Mouse (Mus musculus) heart, embryonic 14.5 days (tissue): ENCODE measurements at regions not wholly inside any gene's neighbourhood (a gene's known extent, or its start where the extent isn't known, plus 50 kb on each side); places are given as distances from the start of the nearest gene placed in this dataset.

Source experiments
- ATAC-seq: fragments of 200-750 bp; cut with Nextera tagmentation; 2 replicates; pipeline ENCODE4 v1.8.0; 2017; ENCODE audit warnings: low read depth, moderate TSS enrichment; ENCODE audit not compliant: insufficient number of reproducible peaks, insufficient read depth, low FRiP score
- H3K27ac ChIP-seq, 2 experiments: fragments of 200-500 bp in 1 of 2; fragments of 300-500 bp in 1 of 2; sonication (generic) in 1 of 2; replicated peaks in 1 of 2; 2 replicates each; pipeline ENCODE4 v1.5.1; 2012 to 2014; ENCODE audit warnings: low read depth in 2 of 2, low read length in 2 of 2, control low read depth in 1 of 2, mild to moderate bottlenecking in 1 of 2, mixed read lengths in 1 of 2; ENCODE audit not compliant: control insufficient read depth in 1 of 2, insufficient read depth in 1 of 2
- H3K27me3 ChIP-seq: fragments of 300-500 bp; sonication (generic); 2 replicates; pipeline ENCODE4 v1.6.1; 2014; ENCODE audit warnings: mild to moderate bottlenecking, low read length, control low read depth; ENCODE audit not compliant: control insufficient read depth, insufficient read depth
- H3K36me3 ChIP-seq: fragments of 300-500 bp; sonication (generic); 2 replicates; pipeline ENCODE4 v1.6.1; 2014; ENCODE audit warnings: mild to moderate bottlenecking, control low read depth, low read length, mixed read lengths; ENCODE audit not compliant: control insufficient read depth, insufficient read depth
- H3K4me1 ChIP-seq, 2 experiments: fragments of 200-500 bp in 1 of 2; fragments of 300-500 bp in 1 of 2; sonication (generic) in 1 of 2; 2 replicates each; pipeline ENCODE4 v1.6.1; 2012 to 2014; ENCODE audit warnings: low read length in 2 of 2, control low read depth in 1 of 2, mixed read lengths in 1 of 2; ENCODE audit not compliant: control insufficient read depth in 2 of 2, insufficient read depth in 2 of 2
- H3K4me2 ChIP-seq: fragments of 300-500 bp; sonication (generic); 2 replicates; pipeline ENCODE4 v1.6.1; 2014; ENCODE audit warnings: mild to moderate bottlenecking, low read length
- H3K4me3 ChIP-seq, 2 experiments: fragments of 200-500 bp in 1 of 2; fragments of 300-500 bp in 1 of 2; sonication (generic) in 1 of 2; 2 replicates each; pipeline ENCODE4 v1.5.1; 2012 to 2014; ENCODE audit warnings: low read length in 2 of 2, mild to moderate bottlenecking in 2 of 2, control low read depth in 1 of 2, low read depth in 1 of 2, moderate library complexity in 1 of 2; ENCODE audit not compliant: control insufficient read depth in 1 of 2, insufficient read depth in 1 of 2
- H3K9ac ChIP-seq: fragments of 300-500 bp; sonication (generic); 2 replicates; pipeline ENCODE4 v1.6.1; 2014; ENCODE audit warnings: mild to moderate bottlenecking, low read length
- H3K9me3 ChIP-seq: fragments of 300-500 bp; sonication (generic); 2 replicates; pipeline ENCODE4 v1.6.1; 2016; ENCODE audit warnings: low read length, control low read depth; ENCODE audit not compliant: control insufficient read depth
- WGBS: fragments of 180-500 bp; shearing (Covaris S2); extraction: QIAGEN DNeasy Blood & Tissue Kit; methylation state at CpG from one replicate; pipeline ENCODE4 v1.1.7; 2014; 5-methylcytosine and 5-hydroxymethylcytosine counted together

GRCm38 (mm10) chr3:70126212-70126611, 118.8 kb downstream of the Otol1 start:
- H3K4me1 ChIP-seq = no peaks in the 10 kb centered on the region
- ATAC-seq = no peak
- no peak overlapping the region for H3K9ac ChIP-seq
- no peak overlapping the region for H3K4me3 ChIP-seq
- no peaks in the 10 kb centered on the region for H3K36me3 ChIP-seq
- H3K9me3 ChIP-seq = no peaks in the 10 kb centered on the region
- H3K27ac ChIP-seq = no peak overlapping the region
- WGBS = 94% methylated on average over 1 of the region's 1 CpGs
- no peaks in the 10 kb centered on the region for H3K27me3 ChIP-seq
- H3K4me2 ChIP-seq = no peak overlapping the region

DNA sequence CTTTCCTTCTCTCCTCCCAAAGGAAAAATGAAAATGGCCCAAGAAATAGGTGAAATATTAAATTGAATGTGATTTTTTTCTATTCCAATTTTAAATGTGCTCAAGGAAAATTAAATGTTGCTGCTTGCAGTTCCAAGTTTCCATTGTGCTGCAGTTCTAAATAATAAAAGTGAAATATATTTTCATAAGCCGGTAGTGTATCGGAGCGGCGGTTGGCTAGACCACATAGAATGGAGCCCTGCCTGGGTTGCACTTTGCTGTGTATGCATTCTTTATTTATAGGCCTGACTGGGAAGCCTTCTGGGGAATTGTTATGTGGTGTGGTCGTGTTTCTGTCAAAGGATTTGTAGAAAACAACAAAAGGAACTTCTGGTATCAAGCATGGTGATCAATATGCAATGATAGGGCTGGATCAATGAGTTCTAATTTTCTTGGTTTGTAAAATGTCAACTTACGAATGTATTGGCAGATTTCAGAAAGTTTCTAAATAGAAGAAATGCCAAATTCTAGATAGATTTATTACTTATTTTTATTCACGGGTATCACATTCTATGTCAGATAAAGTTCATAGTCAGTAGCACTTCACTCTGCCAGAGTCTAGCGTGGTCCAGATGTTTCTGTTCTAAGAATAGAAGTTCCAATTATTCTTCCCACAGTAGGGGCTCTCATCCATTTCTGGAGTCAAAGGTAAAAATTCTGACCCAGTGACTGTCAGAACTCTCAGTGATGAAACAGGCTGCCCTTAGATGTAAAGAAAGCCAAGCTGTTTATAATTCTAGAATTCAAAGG, 123.0 kb downstream of the Otol1 start:
- H3K9me3 ChIP-seq = no peaks in the 10 kb centered on the region
- H3K9ac ChIP-seq = no peak overlapping the region
- WGBS = 78% methylated on average over 8 of the region's 8 CpGs
- ATAC-seq = no peak
- H3K4me3 ChIP-seq = no peak overlapping the region
- H3K27ac ChIP-seq = no peak overlapping the region
- H3K4me1 ChIP-seq = no peaks in the 10 kb centered on the region
- no peak overlapping the region for H3K4me2 ChIP-seq
- no peaks in the 10 kb centered on the region for H3K36me3 ChIP-seq
- no peaks in the 10 kb centered on the region for H3K27me3 ChIP-seq

GRCm38 (mm10) chr3:70134963-70135362, 127.5 kb downstream of the Otol1 start:
- WGBS = 72% methylated on average over 2 of the region's 2 CpGs
- no peaks in the 10 kb centered on the region for H3K4me1 ChIP-seq
- no peak overlapping the region for H3K9ac ChIP-seq
- no peak overlapping the region for H3K4me3 ChIP-seq
- no peak overlapping the region for H3K4me2 ChIP-seq
- H3K9me3 ChIP-seq = no peaks in the 10 kb centered on the region
- H3K36me3 ChIP-seq = no peaks in the 10 kb centered on the region
- H3K27ac ChIP-seq = no peak overlapping the region
- H3K27me3 ChIP-seq = no peaks in the 10 kb centered on the region
- no peak for ATAC-seq

GRCm38 (mm10) chr3:70138488-70138887, 131.1 kb downstream of the Otol1 start:
- Histone ChIP-seq H3K27ac (no peak overlapping the region), H3K4me2 (no peak overlapping the region), H3K36me3 (no peaks in the 10 kb centered on the region), H3K4me1 (no peaks in the 10 kb centered on the region), H3K4me3 (no peak overlapping the region), H3K27me3 (no peaks in the 10 kb centered on the region), H3K9ac (no peak overlapping the region), H3K9me3 (no peaks in the 10 kb centered on the region)
- no peak for ATAC-seq
- WGBS = 75% methylated on average over 2 of the region's 2 CpGs

- Histone ChIP-seq H3K9me3 (no peaks in the 10 kb centered on the region), H3K4me2 (no peak overlapping the region), H3K27ac (no peak overlapping the region), H3K4me1 (no peaks in the 10 kb centered on the region), H3K4me3 (no peak overlapping the region), H3K36me3 (no peaks in the 10 kb centered on the region), H3K9ac (no peak overlapping the region), H3K27me3 (no peaks in the 10 kb centered on the region)
- 69% methylated on average over 4 of the region's 4 CpGs for WGBS
- no peak for ATAC-seq
Measured at GRCm38 (mm10) chr3:70138926-70139325, 131.5 kb downstream of the Otol1 start.

- ATAC-seq = no peak
- H3K4me3 ChIP-seq = no peak overlapping the region
- no peak overlapping the region for H3K4me2 ChIP-seq
- no peak overlapping the region for H3K9ac ChIP-seq
- H3K4me1 ChIP-seq = no peaks in the 10 kb centered on the region
- no peak overlapping the region for H3K27ac ChIP-seq
- no peaks in the 10 kb centered on the region for H3K9me3 ChIP-seq
- H3K27me3 ChIP-seq = no peaks in the 10 kb centered on the region
- WGBS = 70% methylated on average over 1 of the region's 1 CpGs
- no peaks in the 10 kb centered on the region for H3K36me3 ChIP-seq
Measured at GRCm38 (mm10) chr3:70145728-70146127, 138.3 kb downstream of the Otol1 start.

GRCm38 (mm10) chr3:70151156-70151555, 143.7 kb downstream of the Otol1 start:
- no peaks in the 10 kb centered on the region for H3K9me3 ChIP-seq

DNA sequence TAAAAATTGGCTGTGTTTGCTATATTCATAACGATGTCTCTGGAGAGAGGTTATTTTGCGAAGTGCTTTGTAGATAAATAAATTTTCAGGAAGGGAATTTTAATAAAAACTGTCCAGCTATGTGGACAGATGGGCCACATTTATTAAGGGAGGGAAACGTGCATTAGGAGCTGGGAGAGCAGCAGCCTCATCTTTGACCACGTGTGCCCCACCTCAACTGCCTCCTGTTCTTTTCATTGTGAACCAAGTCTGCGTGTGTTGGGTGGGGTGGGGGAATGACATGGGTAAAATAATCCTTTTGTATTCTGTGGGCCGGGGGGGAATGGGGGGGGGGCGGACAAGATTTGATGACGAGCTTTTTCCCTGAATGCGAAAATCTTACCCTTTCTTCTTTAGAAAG, 152.6 kb downstream of the Otol1 start:
- ATAC-seq = no peak

More at GRCm38 (mm10) chr3:70151156-70151555, 143.7 kb downstream of the Otol1 start:
- ATAC-seq = no peak
- no peak overlapping the region for H3K27ac ChIP-seq
- H3K4me3 ChIP-seq = no peak overlapping the region
- H3K27me3 ChIP-seq = no peaks in the 10 kb centered on the region
- H3K9ac ChIP-seq = no peak overlapping the region
- no peaks in the 10 kb centered on the region for H3K36me3 ChIP-seq
- 65% methylated on average over 5 of the region's 5 CpGs for WGBS
- H3K4me1 ChIP-seq = no peaks in the 10 kb centered on the region
- H3K4me2 ChIP-seq = no peak overlapping the region

More for the DNA sequence above, 152.6 kb downstream of the Otol1 start:
- H3K9me3 ChIP-seq = no peaks in the 10 kb centered on the region
- H3K36me3 ChIP-seq = no peaks in the 10 kb centered on the region
- WGBS = 80% methylated on average over 9 of the region's 9 CpGs
- no peaks in the 10 kb centered on the region for H3K4me1 ChIP-seq
- no peaks in the 10 kb centered on the region for H3K27me3 ChIP-seq
- H3K9ac ChIP-seq = no peak overlapping the region
- no peak overlapping the region for H3K4me2 ChIP-seq
- no peak overlapping the region for H3K4me3 ChIP-seq
- no peak overlapping the region for H3K27ac ChIP-seq
